Mouse (Mus musculus) neural tube, embryonic 11.5 days (tissue): ENCODE results near the gene Chchd6. TPM values are rescaled to one million over a fixed set of nuclear protein-coding genes. Genes with fewer than 3 reads are reported as not detected.

Source experiments
- ATAC-seq: fragments of 200-750 bp; cut with Nextera tagmentation; 2 replicates; pipeline ENCODE4 v1.8.0; 2017; ENCODE audit warnings: moderate number of reproducible peaks, mild to moderate bottlenecking, moderate TSS enrichment, moderate library complexity; ENCODE audit not compliant: insufficient read depth, low FRiP score, low TSS enrichment
- DNase-seq: peaks from one replicate; pipeline ENCODE4 v3.0.0-alpha.2; 2015; ENCODE audit warnings: low spot score
- H3K27ac ChIP-seq: fragments of 300-500 bp; sonication (generic); 2 replicates; pipeline ENCODE4 v1.5.1; 2014; ENCODE audit warnings: low read depth, mild to moderate bottlenecking, low read length
- H3K27me3 ChIP-seq: fragments of 300-500 bp; sonication (generic); 2 replicates; pipeline ENCODE4 v1.6.1; 2014; ENCODE audit warnings: mild to moderate bottlenecking, low read length, mixed read lengths; ENCODE audit not compliant: control insufficient read depth, insufficient read depth
- H3K36me3 ChIP-seq: fragments of 300-500 bp; sonication (generic); 2 replicates; pipeline ENCODE4 v1.6.1; 2014; ENCODE audit warnings: mild to moderate bottlenecking, low read length, moderate library complexity, mixed read lengths; ENCODE audit not compliant: control insufficient read depth, insufficient read depth
- H3K4me1 ChIP-seq: fragments of 300-500 bp; sonication (generic); 2 replicates; pipeline ENCODE4 v1.6.1; 2014; ENCODE audit warnings: low read length, mixed read lengths; ENCODE audit not compliant: control insufficient read depth, insufficient read depth
- H3K4me2 ChIP-seq: fragments of 300-500 bp; sonication (generic); 2 replicates; pipeline ENCODE4 v1.6.1; 2014; ENCODE audit warnings: low read depth, mild to moderate bottlenecking, moderate library complexity
- H3K4me3 ChIP-seq: fragments of 300-500 bp; sonication (generic); 2 replicates; pipeline ENCODE4 v1.5.1; 2014; ENCODE audit warnings: low read depth, low read length
- H3K9ac ChIP-seq: fragments of 300-500 bp; sonication (generic); 2 replicates; pipeline ENCODE4 v1.6.1; 2014; ENCODE audit warnings: mild to moderate bottlenecking, low read length
- H3K9me3 ChIP-seq: fragments of 300-500 bp; sonication (generic); 2 replicates; pipeline ENCODE4 v1.6.1; 2016; ENCODE audit warnings: low read length; ENCODE audit not compliant: control insufficient read depth
- WGBS: fragments of 180-500 bp; shearing (Covaris S2); extraction: QIAGEN DNeasy Blood & Tissue Kit; methylation state at CpG from one replicate; pipeline ENCODE4 v1.1.7; 2014; 5-methylcytosine and 5-hydroxymethylcytosine counted together
- polyA plus RNA-seq: library from polyadenylated mRNA; unstranded; fragments of >200 nt; fragmentation: Nextera tagmentation; extraction: Ambion mirVana; gene quantifications from 2 replicates; pipeline ENCODE4 v1.2.1, GENCODE M21; 2014

The Chchd6 gene
- polyA plus RNA-seq, 1 experiment from 2014 or later, result 84.4 TPM

DNA sequence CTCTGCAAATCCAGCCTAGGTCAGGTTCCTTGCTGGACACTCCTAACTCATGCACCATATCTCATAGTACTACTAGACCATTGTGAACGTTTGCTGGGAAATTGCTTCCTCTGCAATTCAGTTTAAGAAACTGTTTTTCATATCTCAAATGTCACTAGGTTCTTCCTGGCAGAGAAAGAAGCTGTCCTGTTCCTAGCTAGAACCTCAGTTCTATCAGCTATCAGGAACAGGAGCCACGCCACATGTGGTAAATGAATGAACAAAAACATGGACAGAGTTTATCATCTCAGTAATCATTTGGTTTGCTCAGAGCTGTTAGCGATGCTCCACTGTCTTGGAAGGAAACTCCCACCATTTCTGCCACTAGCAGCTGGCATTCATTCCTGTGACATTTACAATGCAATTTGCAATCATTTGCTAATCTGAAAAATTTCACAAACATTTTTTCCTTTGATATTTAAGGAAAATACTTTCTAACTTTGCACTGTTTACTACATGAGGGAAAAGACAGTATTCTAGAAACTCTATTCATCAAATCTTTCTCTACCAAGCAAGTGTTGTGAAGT lies 179.3 kb downstream of the Chchd6 start:
- WGBS, result 88% methylated on average over 3 of the region's 3 CpGs
- no peak overlapping the region for H3K27ac ChIP-seq
- H3K4me3 ChIP-seq, result no peak overlapping the region
- H3K9ac ChIP-seq, result no peak overlapping the region
- H3K4me2 ChIP-seq, result no peak overlapping the region
- no peak for ATAC-seq
- no peaks in the 10 kb centered on the region for H3K4me1 ChIP-seq
- H3K36me3 ChIP-seq, result no peaks in the 10 kb centered on the region
- no peaks in the 10 kb centered on the region for H3K27me3 ChIP-seq
- H3K9me3 ChIP-seq, result no peaks in the 10 kb centered on the region
- DNase-seq, result no peak

GRCm38 (mm10) chr6:89415091-89415490 lies 180.4 kb downstream of the Chchd6 start:
- Histone ChIP-seq H3K9me3 (no peaks in the 10 kb centered on the region), H3K4me3 (no peak overlapping the region), H3K4me1 (no peaks in the 10 kb centered on the region), H3K27ac (no peak overlapping the region), H3K36me3 (no peaks in the 10 kb centered on the region), H3K9ac (no peak overlapping the region), H3K27me3 (no peaks in the 10 kb centered on the region), H3K4me2 (no peak overlapping the region)
- DNase-seq (no peak), ATAC-seq (no peak)
- WGBS, result 79% methylated on average over 2 of the region's 2 CpGs

DNA sequence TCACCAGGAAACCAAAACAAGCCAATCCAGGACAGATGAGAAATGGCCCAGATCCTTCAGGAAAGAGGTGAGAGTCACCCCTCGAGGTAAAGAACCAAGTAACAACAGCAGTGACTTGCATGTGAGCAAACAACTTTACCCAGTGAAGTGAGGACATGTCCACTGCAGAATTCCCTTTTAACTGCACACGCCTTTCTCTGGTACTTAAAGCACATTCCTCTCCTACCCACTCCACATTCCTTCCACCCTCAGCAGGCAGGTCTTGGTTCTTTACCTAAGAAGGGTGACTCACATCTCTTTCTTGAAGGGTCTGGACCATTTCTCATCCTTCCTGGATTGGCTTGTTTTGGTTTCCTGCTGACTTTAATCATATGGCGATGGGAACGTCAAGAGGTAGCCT lies 181.3 kb downstream of the Chchd6 start:
- 85% methylated on average over 4 of the region's 4 CpGs for WGBS
- Histone ChIP-seq H3K27me3 (no peaks in the 10 kb centered on the region), H3K9me3 (no peaks in the 10 kb centered on the region), H3K27ac (no peak overlapping the region), H3K4me3 (no peak overlapping the region), H3K9ac (no peak overlapping the region), H3K4me1 (no peaks in the 10 kb centered on the region), H3K36me3 (no peaks in the 10 kb centered on the region), H3K4me2 (no peak overlapping the region)
- DNase-seq (no peak), ATAC-seq (no peak)

- no peaks in the 10 kb centered on the region for H3K4me1 ChIP-seq
- ATAC-seq (no peak), DNase-seq (no peak)
- H3K27me3 ChIP-seq, result no peaks in the 10 kb centered on the region
- H3K4me3 ChIP-seq, result no peak overlapping the region
- no peak overlapping the region for H3K4me2 ChIP-seq
- no peaks in the 10 kb centered on the region for H3K9me3 ChIP-seq
- no peak overlapping the region for H3K9ac ChIP-seq
- H3K27ac ChIP-seq, result no peak overlapping the region
- no peaks in the 10 kb centered on the region for H3K36me3 ChIP-seq
These were observed 182.0 kb downstream of the Chchd6 start for GRCm38 (mm10) chr6:89413481-89413884.

DNA sequence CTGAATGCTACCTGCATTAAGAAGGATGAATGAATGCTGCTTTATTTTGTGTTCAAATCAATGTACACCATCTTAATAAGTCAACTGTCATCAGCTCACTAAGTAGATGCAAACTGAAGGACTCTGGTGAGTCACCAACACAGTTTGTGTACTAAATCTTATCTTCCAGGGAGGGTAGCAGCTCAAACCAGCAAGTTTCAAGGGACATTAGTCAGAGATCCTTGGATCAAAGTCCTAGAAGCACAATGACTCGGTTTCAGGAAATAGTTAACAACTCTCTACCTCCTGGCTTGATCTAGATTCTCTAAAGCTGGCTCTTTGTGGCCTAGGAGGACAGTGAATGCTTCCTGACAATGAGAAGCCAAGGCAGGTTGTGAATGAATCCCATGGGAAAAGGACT lies 182.9 kb downstream of the Chchd6 start:
- Histone ChIP-seq H3K9me3 (no peaks in the 10 kb centered on the region), H3K4me3 (no peak overlapping the region), H3K27me3 (no peaks in the 10 kb centered on the region), H3K27ac (no peak overlapping the region), H3K36me3 (no peaks in the 10 kb centered on the region), H3K9ac (no peak overlapping the region), H3K4me1 (no peaks in the 10 kb centered on the region), H3K4me2 (no peak overlapping the region)
- WGBS, result 83% methylated on average over 1 of the region's 1 CpGs
- ATAC-seq (no peak), DNase-seq (no peak)

GRCm38 (mm10) chr6:89409041-89409440 lies 186.4 kb downstream of the Chchd6 start:
- Histone ChIP-seq H3K4me3 (no peak overlapping the region), H3K9ac (no peak overlapping the region), H3K9me3 (no peaks in the 10 kb centered on the region), H3K4me1 (no peaks in the 10 kb centered on the region), H3K36me3 (no peaks in the 10 kb centered on the region), H3K4me2 (no peak overlapping the region), H3K27ac (no peak overlapping the region), H3K27me3 (no peaks in the 10 kb centered on the region)
- ATAC-seq, result no peak
- WGBS, result 86% methylated on average over 1 of the region's 1 CpGs
- no peak for DNase-seq

- 83% methylated on average over 5 of the region's 5 CpGs for WGBS
- no peaks in the 10 kb centered on the region for H3K9me3 ChIP-seq
- ATAC-seq, result no peak
These were observed 187.2 kb downstream of the Chchd6 start for GRCm38 (mm10) chr6:89408259-89408658.

GRCm38 (mm10) chr6:89407247-89407889 lies 188.1 kb downstream of the Chchd6 start:
- DNase-seq (no peak), ATAC-seq (no peak)
- H3K4me2 ChIP-seq, result no peak overlapping the region
- H3K36me3 ChIP-seq, result no peaks in the 10 kb centered on the region
- H3K9ac ChIP-seq, result no peak overlapping the region
- WGBS, result 87% methylated on average over 3 of the region's 3 CpGs
- no peaks in the 10 kb centered on the region for H3K9me3 ChIP-seq
- no peaks in the 10 kb centered on the region for H3K4me1 ChIP-seq
- no peak overlapping the region for H3K4me3 ChIP-seq
- H3K27me3 ChIP-seq, result no peaks in the 10 kb centered on the region
- H3K27ac ChIP-seq, result no peak overlapping the region

More at GRCm38 (mm10) chr6:89408259-89408658, 187.2 kb downstream of the Chchd6 start:
- Histone ChIP-seq H3K4me3 (no peak overlapping the region), H3K4me1 (no peaks in the 10 kb centered on the region), H3K4me2 (no peak overlapping the region), H3K27ac (no peak overlapping the region), H3K9ac (no peak overlapping the region), H3K27me3 (no peaks in the 10 kb centered on the region), H3K36me3 (no peaks in the 10 kb centered on the region)
- DNase-seq, result no peak

DNA sequence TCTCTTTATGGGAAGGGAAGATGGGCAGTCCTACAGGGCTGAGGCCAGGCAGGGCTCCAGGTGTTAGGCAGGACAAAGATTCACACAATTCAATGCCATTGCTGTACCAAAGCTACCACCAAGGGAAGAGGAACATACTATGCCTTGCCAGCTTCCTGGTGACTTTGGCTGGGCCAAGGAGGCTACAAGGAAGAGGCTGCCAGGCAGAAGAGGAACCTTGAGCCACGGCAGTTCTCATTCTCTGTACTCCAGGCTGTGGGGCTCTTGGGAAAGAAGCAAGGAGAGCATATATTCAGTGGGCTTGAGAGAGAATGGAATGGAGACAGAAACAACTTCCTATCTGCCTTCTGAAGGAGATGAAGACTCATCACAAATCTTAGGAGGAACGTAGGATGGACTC lies 190.5 kb downstream of the Chchd6 start:
- Histone ChIP-seq H3K4me2 (no peak overlapping the region), H3K9ac (no peak overlapping the region), H3K9me3 (no peaks in the 10 kb centered on the region), H3K27me3 (no peaks in the 10 kb centered on the region), H3K4me3 (no peak overlapping the region), H3K4me1 (no peaks in the 10 kb centered on the region), H3K27ac (no peak overlapping the region), H3K36me3 (no peaks in the 10 kb centered on the region)
- DNase-seq, result no peak
- ATAC-seq, result no peak
- WGBS, result 90% methylated on average over 2 of the region's 2 CpGs
